Mouse (Mus musculus) cerebellum, adult 2 months (tissue): ENCODE results near the gene Camk2d.

Experiments
- CTCF ChIP-seq: fragments of 200-500 bp; IDR thresholded peaks from 2 replicates; pipeline ENCODE4 v1.5.1; 2011; ENCODE audit warnings: low read depth, mild to moderate bottlenecking, control low read depth, low read length, moderate library complexity, borderline replicate concordance; ENCODE audit not compliant: insufficient read depth
- POLR2A ChIP-seq: fragments of 200-500 bp; IDR thresholded peaks from 2 replicates; pipeline ENCODE4 v1.6.1; 2011; ENCODE audit warnings: low read length, control low read depth, borderline replicate concordance; ENCODE audit not compliant: insufficient read depth

GRCm38 (mm10) chr3:126688516-126688915 lies 92.4 kb downstream of the Camk2d start:
- TF ChIP-seq POLR2A, result no peak
- TF ChIP-seq CTCF, result no peak
